Mouse (Mus musculus) adrenal gland, postnatal 4 days (tissue): ENCODE results near the gene Megf11. TPM values are rescaled to one million over a fixed set of nuclear protein-coding genes. Genes with fewer than 3 reads are reported as not detected.

Source experiments
- DNase-seq, 2 experiments: peaks; one replicate each; pipeline ENCODE4 v3.0.0; 2021 to 2022; ENCODE audit warnings: low spot score in 2 of 2, mixed read lengths in 2 of 2
- total RNA-seq, 2 experiments: library from RNA; stranded (reverse); gene quantifications; 2 replicates each; pipeline ENCODE4 v1.2.3; 2021

The Megf11 gene
- total RNA-seq, 2 experiments from 2014 or later = 5.8 to 6.4 TPM

DNA sequence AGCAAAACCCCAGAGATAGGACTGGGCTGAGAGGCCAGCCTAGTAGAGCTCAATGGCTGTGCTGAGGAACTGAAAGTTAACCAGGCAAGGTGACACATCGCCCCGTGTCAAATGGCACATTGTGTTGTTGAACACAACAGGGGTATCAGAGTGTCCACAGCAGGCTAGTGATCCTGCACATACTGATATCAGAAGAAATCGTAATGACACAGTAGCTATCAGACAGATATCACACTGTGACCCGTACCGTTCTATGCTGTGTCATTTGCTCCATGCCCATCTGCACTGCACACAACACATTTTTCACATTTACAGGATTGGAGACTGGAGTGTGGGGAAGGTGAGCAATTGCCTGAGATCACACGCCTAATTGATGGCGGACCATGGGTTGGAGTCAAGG lies 213.0 kb downstream of the Megf11 start:
- no peak for DNase-seq

DNA sequence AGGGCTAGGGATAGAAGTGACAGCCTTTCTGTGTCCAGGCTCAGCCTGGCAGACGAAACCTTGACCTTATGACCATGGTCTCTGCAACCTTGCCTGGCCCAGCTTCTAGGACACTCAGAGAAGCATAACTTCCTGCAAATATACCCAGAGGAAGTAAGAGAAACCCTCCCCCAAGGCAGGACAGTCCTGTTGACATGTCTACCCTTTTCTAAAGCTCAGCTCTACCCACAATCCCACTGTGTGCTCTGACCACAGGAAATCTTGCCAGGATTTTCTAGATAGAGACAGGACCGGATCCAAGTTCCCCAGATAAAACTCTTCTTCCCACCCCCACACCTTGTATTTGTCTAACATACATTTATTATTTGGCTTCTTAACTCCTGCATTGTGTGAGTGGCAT lies 215.3 kb downstream of the Megf11 start:
- no peak for DNase-seq

DNA sequence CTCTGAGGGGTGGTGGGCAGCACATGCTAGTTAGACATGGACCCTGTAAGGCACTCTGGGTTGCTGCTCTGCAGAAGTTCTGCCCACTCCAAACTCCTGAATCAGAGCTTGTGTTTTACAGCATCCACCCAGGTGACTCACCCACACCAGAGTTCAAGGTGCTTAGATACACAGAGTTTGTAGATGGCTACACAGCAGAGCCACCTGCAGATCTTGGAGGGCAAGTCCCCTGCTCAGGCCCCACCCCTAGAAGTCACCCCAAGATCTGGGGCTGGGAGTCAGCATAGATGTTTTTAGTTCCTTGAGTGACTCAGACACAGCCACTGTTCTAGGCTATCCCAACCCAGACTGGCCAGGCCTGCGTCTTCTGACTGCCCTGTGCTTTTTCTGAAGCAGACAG lies 217.5 kb downstream of the Megf11 start:
- no peak for DNase-seq

DNA sequence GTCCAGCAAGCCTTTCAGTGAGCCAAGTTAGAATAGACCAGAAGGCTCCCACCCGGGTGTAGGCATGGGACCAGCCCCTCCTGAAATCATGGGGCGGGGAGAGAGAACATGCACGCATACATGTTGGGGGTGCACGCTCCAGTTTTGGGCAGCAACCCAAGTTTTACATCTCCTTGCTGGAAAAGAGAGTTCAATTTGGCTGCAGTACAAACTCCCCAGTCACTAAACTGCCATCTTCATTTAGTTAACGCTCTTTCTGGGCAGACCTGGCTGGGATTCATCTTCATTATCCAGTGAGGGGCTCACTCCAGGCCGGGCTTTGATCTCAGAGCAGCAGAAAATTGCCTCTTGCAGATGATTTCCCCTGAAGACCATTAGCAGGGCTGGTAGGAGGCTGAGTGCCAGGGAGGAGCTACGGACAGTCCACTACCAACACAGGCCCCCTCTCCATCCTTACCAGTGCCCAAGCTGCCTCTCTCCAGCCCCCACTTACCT lies 218.8 kb downstream of the Megf11 start:
- DNase-seq = no peak

DNA sequence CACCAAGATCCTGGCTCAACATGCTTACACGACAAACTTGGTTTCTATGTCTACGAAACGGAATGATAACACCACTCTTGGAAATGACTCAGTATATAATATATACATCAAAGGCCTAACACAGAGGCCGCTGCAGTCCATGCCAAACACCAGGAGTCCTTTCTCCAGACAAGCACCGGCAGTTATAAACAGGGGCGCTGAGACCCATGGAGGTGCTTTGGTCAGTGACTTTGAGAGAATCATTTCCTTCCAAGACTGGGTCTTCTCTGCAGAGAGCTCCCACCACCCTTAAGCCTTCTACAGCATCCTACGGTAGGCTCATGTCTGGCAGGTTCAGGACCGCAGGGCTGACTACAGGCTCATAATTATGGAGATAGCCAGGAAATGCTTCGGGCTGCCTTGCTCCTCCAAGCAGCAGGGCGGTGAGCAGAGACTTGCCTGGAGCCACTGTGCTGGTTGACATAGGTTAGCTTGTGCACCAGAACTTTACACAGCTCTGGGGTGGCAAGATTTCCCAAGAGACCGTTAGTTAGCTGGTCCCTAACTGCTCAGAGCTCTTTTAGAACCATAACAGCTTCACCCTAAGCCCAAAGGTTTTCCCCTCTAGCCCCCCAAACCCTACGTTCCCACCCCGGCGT lies 219.8 kb downstream of the Megf11 start:
- DNase-seq = no peak

DNA sequence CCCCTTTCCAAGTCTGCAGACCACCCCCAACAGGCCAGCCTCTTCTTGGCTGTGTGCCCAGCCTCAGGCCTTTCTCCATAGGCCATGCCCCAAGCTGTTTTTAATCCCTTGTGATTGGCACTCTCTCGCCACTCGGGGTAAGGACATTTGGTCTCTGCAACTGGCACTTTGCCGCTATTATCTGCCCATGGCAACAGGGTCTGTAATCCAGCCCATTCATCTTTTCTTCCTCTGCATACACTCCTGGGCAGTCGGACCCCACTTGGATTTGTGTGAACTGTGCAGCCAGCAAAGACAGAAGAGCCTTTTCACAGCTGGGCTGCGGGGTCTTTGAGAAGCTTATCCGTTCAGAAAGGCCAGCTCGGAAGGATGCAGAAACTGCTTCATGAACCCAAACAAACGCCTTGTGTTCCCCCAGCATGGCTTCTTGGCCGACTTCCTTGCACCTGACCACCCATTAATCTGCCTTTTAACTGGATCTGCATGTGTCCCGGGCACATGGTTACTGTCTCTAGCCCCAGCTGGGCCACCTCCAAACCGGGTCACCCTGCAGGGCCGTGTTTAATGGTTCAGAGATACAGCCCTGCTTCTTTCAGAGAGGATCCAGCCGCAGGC lies 220.4 kb downstream of the Megf11 start:
- DNase-seq = no peak

DNA sequence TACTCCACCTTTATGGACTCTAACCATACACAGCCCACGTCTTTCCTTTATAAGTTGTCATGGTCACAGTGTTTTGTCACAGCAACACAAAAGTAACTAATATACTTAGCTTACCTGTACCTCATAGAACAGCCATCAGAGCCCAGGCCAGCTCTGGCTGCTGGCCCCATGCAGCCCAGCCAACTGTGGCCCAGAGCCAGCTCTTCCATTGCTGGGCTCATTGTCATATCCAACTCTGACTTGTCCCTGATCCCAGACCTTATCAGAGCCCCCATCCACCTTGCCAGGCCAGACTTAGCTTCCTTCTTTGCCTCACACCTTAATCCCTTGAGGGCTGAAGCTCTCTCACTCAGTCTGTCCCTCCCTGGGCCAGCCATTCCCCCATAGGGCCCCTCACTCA lies 221.6 kb downstream of the Megf11 start:
- no peak for DNase-seq

DNA sequence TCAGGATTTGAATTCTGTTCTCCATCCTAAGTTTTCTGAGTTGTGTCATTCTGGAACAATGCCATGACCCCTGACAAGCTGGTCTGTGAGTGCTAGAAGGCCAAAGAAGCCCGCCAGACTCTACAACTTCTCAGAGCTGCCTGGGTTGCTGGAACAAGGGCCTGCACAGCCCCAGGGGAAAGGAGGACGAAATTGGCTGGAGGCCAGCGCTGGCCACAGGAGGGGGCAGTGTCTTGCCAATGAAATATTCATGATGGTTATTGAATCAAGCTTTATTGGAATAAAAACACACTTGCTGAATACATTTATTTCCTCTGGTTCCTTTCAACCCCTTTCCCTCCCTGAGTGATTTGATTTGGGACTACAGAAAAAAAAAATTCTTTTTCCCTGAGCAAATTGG lies 224.1 kb downstream of the Megf11 start:
- no peak for DNase-seq

DNA sequence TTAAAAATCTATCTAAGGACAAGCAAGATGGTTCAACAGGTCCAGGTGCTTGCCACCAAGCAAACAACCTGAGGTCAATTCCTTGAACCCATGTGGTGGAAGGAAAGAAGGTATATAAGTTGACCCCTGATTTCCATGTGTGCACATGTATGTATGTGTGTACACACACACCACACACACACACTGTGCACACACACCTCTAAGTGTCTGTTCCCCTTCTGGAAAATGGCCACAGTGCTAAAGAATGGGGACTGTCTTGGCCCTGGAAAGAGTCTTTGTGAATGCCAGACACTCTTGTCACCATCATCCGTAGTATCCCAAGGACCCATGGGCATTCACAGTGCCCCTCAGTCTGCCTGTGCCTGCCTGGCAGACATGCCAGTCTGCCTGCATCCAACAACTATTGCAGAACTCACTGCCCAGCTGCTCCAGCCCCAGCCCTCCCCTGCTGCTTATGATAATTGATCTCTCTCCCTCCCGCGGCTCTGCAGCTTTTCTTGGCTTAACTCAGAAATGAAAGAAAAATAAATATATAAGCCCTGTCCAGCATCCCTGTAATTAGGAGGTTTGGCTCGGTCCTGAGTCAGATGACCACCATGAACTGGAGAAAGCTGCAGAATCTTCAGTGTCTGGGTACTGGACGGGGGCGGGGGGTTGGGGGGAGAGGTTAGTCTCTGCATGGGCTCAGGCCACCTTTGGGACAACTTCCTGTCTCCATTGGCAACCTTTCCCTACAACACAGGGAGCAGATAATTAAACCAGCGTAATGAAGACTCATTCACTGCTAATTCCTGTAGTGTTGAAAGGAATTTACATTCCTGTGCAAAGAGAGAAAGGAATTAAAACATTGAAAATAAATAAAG lies 226.9 kb downstream of the Megf11 start:
- DNase-seq = no peak

DNA sequence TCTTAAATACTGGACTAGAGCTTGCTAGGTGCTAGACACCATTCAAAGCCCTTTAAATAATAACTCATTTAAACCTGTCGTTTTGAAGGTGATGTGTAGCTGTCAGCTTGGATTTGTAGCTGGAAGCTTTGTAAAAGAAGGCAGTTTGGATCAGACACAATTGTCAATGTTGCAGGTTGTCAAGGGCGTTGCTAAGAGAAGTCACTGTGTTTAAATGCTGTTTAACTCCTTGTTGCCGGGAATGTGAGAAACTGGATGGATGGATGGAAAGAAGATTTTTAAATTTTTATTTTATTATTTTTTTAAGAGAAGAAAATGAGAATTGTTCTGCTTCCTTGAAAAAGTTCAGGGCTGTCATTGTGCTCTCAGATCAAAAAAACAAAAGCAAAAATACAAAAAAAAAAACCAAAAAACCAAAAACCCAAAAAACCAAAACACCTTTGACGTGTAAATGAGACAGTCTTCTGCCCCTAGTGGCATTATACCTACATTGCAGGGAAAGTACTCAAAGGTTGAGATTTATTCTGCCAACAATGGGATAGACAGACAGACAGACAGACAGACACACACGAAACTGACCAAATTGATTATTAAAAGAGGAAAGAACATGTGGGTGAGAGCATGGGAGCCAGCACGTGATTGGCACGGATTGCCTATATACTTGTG lies 227.7 kb downstream of the Megf11 start:
- DNase-seq = no peak

DNA sequence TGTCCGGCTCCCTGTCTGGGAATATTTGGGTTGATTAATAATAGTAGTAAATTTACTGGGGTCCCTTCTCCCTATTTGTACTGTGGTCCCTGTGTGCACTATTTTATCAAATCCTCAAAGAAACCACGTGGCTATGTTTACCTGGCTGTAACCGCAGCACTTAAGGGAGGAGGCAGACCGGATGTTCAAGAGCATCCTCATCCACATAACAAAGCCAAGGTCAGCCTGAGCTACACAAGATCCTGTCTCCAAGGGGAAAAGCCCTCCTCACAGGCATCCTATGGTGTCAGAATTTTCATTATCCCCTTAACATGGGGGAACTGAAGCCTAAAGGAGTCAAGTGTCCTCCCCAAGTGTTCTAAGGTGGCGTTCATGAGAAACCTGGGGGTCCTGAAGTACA lies 232.0 kb downstream of the Megf11 start:
- no peak for DNase-seq

DNA sequence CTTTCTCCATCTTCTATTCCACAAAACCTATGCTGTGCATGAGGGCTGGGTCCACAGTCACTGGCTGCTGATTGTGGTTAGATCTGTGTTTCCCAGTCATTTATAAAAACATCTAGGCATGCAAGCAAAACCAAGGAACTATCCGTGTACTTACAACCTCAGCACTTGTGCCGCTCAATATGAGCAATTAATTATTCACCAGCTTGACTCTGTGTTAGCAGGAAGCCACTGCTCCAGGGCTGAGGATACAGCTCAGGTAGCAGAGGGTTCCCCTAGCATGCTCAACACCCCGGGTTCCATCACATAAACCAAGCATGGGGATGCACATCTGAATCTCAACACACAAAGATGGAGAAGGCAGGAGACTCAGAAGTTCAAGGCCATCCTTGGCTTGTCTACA lies 233.0 kb downstream of the Megf11 start:
- no peak for DNase-seq

DNA sequence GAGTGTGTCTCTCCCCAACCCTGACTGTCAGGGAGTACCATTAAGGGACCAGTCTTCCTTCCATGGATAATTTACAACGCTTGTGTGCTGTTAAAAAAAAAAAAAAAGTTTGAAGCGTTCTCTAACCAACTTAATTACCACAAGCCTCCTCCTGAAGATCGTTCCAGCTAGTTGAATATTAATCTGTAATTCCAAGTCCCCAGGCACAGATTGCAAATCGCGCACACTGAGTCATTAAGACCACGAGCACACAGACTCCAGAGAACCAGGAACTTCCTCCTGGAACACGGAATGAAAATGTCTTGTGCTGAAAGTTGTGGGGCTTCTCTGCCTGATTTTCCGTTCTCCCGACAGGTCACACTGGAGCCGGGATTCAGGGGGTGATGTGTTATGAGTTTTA lies 234.0 kb downstream of the Megf11 start:
- DNase-seq = no peak

DNA sequence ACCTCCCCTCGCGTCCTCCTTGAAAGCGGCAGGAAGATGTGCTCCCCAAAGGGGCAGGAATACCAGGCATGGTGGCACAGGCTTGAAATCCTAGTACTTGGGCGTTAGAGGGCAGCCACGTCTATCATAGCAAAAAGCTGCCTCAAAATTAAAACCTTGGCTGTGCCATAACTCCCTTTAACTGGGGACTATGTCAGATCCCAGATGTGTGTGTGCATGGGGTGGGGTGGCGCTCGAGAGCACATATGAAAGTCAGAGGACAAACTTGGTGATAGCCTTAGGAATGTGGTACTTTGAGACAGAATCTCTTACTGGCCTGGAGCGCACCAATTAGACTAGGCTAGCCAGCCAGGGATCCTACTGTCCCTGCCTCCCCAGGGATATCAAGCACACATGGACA lies 235.2 kb downstream of the Megf11 start:
- DNase-seq = no peak

DNA sequence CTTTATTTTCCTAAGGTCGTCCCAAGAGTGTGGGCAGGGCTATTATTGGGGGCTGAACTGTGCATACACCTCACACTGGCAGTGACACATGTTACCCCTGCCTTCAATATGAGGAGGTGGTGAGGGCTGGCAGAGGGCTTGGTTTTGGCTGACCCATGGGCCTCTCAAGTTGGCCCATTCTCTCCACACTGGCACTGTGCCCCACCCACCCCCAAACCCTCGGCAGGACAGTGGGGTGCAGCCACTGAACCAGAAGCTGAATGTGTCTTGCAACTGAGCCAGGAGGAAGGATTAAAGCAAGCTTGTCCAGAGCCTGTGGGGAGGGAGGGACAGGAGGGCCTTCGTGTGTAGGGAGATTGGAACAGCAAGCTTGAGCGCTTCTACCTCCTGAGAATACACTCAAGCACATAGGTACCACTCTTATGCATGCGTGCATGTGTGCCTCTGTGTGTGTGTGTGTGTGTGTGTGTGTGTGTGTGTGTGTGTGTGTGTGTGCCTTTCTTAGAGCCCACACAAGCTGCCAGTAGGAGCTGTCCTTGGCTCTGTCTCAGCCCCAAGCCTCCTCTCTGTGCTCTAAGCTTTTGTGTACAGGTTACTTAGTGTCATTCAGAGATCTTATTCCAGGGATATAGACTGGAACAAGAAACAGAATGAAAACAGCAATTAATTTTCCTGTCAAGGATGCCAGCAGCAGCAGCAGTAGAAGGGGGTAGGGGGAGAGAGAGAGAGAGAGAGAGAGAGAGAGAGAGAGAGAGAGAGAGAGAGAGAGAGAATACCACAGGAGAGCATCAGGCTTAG lies 236.3 kb downstream of the Megf11 start:
- DNase-seq = no peak

DNA sequence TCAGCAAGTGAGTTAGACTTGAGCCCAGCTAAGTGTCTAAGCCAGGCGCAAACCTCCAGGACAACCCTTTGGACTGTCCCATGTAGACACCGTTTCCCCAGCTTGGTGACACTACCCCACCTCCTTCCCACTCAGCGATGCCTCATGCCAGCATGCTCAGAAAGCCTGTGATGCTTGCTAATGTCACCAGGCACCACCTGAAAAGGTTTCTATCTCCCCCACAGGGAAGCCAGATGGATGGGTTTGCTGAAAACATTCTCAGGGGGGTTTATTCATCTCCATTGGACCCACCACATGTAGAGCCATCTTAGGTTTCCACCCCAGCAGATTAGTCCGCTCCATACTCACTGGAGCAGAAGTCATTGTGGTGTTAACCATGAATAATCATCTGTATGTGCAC lies 237.9 kb downstream of the Megf11 start:
- no peak for DNase-seq

DNA sequence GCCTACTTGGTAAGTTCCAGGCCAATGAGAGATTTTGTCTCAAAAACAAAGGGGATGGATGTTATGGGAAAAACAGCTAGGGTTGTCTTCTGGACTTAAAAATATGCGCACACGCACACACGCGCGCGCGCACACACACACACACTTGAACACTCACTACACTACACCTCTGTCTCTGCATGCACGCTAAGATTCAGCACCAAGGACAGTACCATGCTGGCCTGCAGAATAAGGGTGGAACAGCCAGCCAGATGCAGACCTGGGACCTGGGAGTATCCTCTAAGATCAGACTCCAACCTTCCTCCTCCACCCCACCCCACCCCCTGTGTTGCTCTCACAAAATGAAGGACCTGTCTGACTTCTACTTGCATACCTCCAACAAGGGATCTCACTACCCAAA lies 239.1 kb downstream of the Megf11 start:
- no peak for DNase-seq

DNA sequence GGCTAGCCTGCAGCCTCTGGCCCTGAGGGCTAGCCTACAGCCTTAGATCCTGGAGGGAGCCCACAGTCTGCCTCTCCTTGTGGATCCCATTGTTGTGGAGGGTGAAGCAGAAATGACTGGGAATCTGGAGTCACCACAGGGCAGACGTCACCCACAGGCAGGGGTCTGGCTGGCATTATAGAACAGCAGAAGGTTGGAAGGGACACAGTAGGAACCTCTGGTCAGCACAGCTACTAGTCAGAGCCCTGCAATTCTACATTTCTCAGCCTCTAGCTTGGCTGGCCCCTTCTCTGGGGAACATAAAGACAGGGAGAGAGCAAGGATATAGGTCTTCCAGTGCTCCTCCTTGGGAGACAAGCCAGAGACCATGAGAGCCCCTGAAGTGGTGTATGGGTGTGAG lies 244.4 kb downstream of the Megf11 start:
- no peak for DNase-seq

DNA sequence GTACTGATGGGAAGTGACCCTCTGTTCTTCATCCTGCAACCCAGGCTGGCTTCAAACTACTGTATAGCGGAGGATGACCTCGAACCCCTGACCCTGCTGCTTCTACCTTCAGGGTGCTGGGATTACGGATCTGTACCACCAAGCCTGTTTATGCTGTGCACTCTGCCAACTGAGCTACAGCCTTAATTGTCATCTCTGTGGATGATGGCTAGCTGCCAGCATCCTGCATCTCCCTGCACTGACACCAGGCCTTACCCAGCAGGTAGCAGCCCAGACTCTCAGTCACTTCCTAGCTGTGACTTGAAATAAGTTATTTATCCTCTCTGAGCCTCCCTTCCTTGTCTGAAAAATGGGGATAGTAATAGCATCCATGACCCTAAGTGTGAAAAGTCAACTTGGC lies 247.7 kb downstream of the Megf11 start:
- no peak for DNase-seq

DNA sequence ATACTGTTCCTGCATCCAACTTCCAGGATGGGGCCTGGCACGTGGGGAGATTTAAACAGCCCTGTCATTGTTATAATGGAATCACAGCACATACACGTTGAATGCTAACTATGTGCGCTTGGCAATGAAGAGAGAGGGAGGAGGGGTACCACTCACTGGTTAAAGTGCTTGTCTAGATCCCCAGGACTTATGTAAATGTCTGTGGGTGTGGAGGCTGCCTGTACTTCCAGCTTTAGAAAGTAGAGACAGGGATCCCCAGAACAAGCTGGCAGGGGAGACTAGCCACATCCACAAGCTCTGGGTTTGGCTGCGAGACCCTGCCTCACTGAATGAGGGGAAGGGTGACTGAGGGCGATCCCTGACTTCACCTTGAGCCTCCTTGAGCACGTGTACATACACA lies 250.7 kb downstream of the Megf11 start:
- DNase-seq = no peak

DNA sequence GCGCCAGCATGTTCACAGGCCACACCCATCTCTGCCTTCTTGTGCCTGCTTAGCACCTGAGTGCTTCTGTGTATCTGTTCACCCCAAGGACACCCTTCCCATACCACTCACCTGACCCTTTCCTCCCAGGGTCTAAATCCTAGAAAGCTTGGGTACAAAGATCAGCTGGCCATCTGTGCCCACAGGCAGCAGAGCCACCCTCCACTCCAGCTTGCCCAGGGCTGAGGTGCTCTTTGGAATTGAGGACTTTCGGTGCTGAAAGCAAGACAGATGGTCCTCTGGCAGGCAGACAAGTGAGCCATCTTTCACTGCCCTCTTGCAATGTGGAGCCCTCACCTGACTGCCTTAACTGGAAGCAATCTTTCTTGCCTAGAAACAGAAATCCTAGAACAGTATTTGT lies 251.5 kb downstream of the Megf11 start:
- DNase-seq = no peak
